Mouse (Mus musculus) left cerebral cortex, adult 8-10 months (tissue): ENCODE results near the gene Tnni1. TPM values are rescaled to one million over a fixed set of nuclear protein-coding genes. Genes with fewer than 3 reads are reported as not detected.

Experiments used
- DNase-seq, 2 experiments: peaks; one replicate each; pipeline ENCODE4 v3.0.0; 2022; ENCODE audit warnings: low spot score in 2 of 2
- total RNA-seq, 4 experiments: library from RNA; stranded (reverse); gene quantifications; 2 replicates each; pipeline ENCODE4 v1.2.4; 2022

Gene Tnni1
- total RNA-seq, 4 experiments from 2014 or later = 3.7 to 7.8 (median 4.2) TPM

DNA sequence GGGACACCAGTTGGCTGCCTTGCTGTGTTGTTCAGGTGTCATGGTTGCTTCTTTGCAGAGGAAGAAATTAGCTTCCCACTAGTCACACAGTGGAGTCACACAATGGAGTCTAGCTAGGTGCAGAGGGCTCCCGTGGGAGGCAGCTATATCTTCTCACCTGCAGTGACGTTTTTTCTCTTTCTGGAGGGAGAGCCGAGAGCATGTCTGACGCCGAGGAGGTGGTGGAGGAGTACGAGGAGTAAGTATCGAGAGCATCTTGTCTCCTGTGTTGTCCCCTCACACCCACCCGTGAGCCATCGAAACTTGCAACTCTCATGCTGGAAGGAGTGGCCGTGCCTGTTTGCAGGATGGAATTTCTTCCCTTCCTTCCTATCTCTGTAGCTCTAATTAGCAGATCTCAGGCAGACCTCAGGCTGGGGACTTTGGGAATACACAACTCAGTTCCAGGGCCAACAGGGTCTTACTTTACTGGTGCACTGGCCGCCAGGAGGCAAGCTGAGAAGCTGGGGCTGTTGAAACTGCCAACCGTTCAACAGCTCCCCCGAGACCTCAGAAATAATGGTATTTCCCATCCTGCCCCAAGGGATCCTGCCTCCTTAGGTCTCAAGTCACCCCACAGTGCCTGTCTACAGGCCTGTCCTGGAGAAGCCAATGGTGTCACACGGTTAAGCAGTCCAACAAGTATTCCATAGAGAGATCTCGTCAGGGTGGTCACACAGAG is 61.6 kb downstream of the Tnni1 start:
- no peak for DNase-seq

DNA sequence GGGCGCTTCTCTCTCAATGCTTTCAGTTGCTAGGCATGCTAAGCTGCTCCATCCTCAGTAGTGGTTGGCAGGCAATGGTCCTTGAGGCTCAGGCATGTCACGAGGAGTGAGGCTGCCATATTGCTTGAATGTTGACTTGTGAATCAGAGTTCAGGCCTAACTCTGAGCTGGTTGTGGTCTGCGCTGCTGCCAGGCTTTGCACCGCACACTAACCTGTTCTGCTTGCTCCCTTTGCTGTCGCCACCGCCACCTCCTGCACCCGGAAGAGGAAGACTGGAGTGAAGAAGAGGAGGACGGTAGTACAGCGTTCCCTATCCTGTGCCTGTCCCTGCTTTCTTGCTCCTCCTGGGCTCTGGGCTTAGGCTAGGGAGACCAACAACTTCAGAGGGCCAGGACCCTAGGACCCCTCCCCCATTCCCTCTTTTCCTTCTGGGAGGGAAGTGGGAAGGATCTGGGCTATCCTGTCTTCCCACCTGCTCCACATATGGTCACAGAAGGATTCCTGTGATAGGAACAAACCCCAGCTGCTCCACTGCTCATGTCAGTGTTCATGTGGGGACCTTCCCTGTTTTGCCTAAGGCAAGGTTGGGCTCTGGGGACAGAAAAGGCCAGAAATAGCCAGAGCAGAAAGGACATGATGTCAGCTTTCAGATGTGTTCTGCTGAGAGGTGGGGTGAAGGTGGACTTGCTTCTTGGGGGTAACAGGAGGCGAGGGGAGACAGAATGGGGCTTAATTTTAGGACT is 64.5 kb downstream of the Tnni1 start:
- no peak for DNase-seq

DNA sequence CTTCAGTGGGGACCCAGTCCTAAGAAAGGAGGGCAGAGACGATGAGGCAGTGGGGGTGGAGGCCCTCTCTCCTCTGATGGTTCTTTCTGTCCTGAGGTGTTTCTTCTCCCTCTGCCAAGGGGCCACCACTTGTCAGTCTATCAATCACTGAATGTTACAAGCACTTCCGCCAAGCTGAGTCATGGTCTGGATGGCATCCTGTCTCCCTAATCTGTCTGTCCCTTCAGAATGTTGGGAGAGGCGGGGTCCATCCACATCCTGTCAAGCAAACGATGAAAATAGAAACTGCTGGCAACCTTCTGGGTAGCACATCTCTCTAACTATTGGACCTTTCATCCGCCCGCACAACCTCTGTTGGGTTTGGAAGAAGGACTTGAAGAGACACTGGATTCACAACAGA is 65.2 kb downstream of the Tnni1 start:
- no peak for DNase-seq

DNA sequence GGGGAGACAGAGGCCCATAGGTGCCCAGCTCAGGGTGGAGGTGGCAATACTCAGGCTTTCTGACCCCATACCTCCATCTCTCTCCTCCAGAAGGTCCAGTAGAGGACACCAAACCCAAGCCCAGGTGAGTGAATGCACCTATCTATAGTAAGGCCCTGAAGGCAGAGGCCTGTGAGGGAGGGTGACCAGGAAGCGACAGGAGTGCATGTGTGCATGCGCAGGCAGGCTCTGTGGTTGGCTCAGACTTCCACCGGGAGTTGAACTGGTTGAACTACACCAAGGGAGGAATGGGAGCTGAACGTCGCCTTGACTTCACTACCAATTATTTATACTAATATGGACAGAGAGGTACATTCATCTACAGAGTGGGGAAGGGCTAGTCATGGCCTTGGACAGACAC is 67.4 kb downstream of the Tnni1 start:
- DNase-seq = no peak

DNA sequence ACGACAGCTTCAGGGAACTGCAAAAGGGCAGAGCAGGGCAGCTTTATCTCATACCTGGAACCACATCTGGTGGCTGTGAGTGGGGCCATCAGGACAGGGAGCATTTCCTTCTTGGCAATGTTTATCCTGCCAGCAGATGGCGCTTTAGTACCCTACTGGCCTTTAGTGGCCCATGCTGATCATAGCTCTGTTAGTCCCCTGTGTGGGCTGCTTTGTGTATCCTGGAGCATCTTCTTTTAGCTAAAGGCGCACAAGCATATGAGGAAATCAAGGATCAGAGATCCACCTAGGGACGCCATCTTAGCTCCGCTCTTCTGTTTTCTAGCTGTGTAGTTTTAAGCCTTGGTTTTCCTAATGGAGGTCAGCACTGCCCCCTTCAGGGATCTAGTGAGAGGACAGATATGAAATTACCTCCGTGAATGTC is 67.9 kb downstream of the Tnni1 start:
- DNase-seq = no peak

DNA sequence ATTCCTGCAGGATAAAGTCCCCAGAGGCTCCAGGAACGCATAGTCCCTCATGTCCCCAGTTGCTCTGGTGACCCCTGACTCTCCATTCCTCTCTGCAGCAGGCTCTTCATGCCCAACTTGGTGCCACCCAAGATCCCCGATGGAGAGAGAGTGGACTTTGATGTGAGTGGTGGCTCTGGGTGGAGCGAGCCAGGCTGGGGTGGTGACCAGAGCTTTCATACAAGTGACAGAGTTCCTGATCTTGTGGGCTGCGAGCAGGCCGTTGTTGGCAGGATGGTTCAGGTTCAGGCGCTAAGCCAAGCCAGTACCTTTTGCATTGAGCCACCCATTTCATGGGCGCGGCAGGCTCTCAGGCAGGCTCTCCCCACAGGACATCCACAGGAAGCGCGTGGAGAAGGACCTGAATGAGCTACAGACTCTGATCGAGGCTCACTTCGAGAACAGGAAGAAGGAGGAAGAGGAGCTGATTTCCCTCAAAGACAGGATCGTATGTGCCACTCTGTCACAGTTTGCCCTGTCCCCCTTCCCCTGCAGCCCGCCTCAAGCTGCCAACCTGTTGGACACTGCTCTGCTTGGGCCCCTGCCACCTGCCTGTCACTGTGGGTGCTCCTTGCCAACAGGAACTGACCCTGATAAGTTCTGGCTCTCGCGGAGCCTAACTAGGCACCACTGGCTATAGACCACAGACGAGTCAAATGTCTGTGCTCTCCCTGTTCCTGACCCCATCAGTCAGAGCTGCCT is 68.5 kb downstream of the Tnni1 start:
- no peak for DNase-seq

DNA sequence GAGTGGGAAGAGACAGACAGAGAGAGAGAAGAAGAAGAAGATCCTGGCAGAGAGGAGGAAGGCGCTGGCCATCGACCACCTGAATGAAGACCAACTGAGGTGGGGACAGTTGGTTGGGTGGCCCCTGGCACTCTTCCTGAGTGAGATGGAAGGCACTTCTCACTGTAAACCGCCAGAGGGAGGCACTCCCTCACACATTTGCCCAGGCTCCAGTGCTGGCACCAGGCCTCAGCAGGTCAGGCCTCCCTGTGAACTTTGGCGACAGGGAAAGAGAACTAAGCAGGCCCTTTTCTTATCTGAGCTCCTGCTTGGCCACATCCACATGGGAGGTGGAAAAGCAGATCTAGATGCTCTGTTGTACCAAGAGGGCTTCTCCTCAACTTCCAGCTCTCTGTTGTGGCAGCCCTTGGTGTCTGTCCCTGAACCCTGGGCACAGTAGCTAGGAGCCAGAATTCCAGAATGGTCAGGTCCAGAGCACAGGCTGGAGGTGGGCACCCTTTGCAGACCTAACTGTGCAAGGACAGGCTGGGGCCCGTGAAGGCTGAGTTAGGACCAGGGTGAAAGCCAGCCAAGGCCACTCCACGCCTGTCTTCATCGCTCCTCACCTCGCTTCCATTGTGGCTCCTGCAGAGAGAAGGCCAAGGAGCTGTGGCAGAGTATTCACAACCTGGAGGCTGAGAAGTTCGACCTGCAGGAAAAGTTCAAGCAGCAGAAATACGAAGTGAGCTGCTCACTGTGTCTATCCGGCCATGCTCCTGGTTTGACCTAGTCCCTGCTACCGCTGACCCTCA is 71.7 kb downstream of the Tnni1 start:
- no peak for DNase-seq

DNA sequence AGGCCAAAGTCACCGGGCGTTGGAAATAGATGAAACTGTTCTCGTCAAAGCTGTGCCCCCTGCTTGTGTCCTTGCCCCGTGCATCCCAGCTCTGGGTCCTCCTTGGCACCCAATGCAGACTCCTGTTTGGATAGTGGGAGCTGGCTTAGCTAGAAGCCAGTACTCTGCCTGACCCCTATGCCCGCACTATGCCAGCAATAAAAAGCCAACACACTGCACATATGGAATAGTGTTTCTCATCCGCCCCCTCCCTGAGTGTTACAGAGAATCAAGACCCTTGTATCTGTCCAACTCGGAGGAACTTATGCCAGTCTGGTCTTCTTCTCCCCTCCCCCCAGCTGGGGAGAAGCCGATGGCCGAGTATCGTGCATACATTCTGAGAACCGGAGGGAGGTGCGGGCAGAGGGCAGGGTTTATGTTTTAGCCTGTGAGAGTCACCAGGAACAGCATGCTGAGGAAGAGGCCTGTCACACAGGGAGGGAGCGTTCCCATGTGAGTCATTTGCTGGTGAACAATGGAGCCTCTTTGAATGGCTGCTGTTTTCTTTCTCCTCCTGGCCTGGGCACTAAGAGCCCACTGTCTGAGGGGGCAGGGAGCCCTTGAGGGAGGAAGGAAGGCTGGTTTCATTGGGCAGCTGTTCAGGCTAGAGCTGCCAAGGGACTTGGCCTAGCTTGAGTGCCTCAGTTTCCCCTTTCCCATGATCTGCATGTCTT is 73.0 kb downstream of the Tnni1 start:
- DNase-seq = peak in 1 of 2 experiments; percentile 43

DNA sequence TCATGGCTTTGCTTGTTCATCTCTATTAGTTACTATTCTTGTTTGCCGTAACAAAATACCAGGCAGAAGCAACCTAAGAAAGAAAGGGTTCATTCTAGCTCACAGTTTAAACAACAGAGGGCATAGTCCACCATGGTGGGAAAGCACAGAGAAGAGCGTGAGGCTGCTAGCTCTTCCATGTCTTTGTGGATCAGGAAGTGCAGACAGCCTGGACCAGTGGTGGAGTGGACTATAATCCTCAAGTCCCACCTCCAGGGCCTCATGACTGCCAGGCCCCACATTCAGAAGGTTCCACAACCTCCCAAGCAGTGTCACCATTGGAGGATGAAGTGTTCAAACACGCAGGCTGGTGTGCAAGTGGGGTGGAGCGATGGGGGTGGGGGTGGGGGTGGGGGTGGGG is 74.0 kb downstream of the Tnni1 start:
- no peak for DNase-seq

DNA sequence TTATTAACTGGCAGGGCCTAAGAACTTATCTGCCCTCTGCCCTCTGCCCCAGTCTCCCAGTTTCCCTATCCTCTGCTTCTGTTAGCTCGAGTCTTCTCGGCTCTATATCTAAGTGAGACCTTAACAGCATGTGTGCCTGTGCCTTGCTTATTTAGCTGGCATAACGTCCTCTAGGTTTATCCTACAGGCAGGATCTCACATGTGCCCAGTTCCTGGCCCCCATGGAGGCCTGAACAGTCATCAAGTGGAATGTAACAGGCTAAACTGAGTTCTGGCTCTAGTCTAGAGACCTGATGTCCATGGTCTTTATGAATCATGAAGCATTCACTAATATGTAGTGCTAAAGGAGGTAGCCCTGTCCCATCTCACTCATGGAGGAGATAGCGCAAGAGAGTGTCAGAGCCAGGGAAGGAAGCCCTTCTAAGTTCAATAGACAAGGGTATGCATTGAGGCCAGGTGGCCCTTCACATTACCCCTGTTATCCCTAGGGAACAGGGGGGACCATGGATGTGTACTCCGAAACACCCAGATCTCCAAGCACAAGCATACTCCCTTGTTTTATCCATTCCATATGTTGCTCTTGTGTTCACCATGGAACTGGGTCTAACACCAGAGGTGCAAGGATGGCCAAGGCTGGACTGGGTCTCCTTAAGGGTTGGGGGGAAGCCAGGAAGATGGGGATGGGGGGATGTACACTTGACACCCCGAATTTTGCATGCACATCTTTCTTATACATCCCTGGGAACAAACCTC is 75.5 kb downstream of the Tnni1 start:
- no peak for DNase-seq

DNA sequence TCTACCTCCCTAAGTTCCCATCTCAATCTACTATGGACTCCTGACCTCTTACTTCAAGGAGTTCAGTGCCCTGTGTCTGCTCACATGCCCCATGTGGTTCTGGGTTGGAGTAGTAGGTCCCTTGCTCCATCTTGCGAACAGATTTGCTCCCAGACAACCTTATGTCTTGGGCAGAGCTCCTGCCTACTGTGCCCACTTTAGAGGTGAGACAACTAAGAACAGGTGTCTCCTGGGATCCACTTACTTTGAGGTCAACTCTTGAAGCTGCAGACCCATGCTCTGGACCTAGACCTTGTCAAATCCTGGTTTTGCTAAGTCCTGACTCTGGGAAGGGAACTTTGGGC is 76.1 kb downstream of the Tnni1 start:
- DNase-seq = no peak

DNA sequence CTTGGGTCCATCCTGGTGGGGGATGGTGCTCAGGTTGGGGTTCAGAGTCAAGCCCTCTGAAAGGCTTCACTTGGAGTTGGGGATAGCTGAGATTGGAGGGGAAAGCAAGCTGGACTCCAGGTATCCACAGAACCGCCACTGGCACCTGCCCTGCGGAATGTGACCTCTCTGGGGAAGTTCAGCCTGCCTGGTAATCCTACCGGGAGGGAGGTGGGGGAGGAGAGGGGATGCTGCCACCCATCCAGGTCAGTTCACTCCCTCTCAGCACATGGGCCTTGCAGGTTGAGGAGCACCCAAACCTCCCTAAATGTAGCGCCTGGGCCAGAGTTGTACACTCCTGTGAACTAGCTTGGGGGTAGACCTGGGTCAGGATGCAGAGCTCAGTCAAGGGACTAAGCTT is 76.8 kb downstream of the Tnni1 start:
- no peak for DNase-seq

DNA sequence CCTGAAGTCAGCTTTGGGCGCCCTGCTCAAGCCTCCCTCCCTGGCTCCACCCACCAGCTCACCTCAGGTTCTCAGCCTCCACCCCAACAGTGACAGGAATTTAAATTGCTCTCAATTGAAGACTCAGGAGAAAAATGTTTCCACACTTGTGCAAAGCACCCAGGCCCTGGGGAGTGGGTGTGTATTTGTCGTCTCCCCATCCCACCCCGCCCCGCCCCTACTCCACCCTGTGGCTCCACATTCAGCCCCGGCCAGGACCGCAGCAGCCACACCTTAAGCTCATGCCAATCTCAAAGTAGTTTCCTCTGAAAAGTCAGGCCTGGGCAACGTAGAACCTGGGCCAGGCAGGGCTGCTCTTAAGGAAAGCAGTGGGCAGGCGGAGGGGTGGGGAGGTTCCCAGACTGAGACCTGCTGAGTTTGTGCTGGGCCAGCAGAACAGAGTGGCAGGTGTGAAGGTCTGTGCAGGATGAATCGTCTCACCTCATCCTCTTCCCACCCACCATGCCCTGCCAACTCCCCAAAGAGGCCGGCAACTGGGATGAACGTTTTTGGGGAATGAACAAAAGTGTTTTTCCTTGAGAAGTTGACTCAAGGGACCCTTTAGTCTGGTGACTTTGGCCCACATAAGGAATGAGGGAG is 78.0 kb downstream of the Tnni1 start:
- DNase-seq = no peak

DNA sequence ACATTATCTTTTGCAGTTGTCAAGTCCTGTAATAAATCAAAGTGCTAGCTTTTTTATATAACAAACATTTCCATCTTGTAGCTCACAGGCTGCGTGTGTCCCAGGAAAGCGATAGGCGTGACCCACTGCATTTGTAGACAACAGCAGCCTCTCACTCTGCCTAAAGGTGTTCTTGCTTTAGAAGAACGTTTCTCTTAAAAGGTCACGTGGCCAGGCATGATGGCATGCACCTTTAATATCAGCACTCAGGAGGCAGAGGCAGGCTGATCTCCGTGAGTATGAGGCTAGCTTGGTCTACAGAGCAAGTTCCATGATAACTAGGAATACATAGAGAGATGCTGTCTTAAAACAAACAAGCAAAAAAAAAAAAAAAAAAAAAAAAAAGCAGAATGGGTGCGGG is 79.3 kb downstream of the Tnni1 start:
- no peak for DNase-seq

Other genes with a start within 250 kb of the Tnni1 start
- 10 to 100 TPM; 44.9 to 49.3 (median 46.5) TPM for gene Nav1, start 172.1 kb upstream of the Tnni1 start, total RNA-seq
- gene Csrp1, start 59.4 kb upstream of the Tnni1 start, total RNA-seq = 100 to 1,000 TPM; 277 to 320 (median 278) TPM
- 10 to 100 TPM; 20.7 to 22.0 (median 21.7) TPM for gene Phlda3, start 13.3 kb upstream of the Tnni1 start, total RNA-seq
- 1 to 10 TPM in 2 of 4 experiments, under 1 TPM in 2; 0.68 to 1.2 (median 1.1) TPM for gene Lad1, start 39.2 kb downstream of the Tnni1 start, total RNA-seq
- gene Tnnt2, start 56.9 kb downstream of the Tnni1 start, total RNA-seq = 10 to 100 TPM; 11.8 to 18.8 (median 13.4) TPM
- gene Pkp1, start 139.8 kb downstream of the Tnni1 start, total RNA-seq = under 1 TPM; 0.17 to 0.36 (median 0.20) TPM
- gene Igfn1, start 226.9 kb downstream of the Tnni1 start, total RNA-seq = 10 to 100 TPM; 14.0 to 17.5 (median 14.3) TPM
- gene Tmem9, start 228.7 kb downstream of the Tnni1 start, total RNA-seq = 10 to 100 TPM; 56.1 to 74.4 (median 67.6) TPM